Mouse (Mus musculus): ENCODE measurements around the gene Card19.

- peak; percentile 69 for TF ChIP-seq POLR2A (IDR thresholded peaks at IDR 0.05; ENCODE audit: low read depth, low read length)
- no peak for TF ChIP-seq CTCF (IDR thresholded peaks at IDR 0.05; ENCODE audit: extremely low read depth, insufficient read depth, insufficient read length, insufficient replicate concordance)
Observed at GRCm38 (mm10) chr13:49215504-49216219, at the start of gene Card19.
